Mouse (Mus musculus) adrenal gland, postnatal 10 days (tissue): Measurements from ENCODE around the gene Mon1a. TPM values are rescaled to one million over a fixed set of nuclear protein-coding genes. Genes with fewer than 3 reads are reported as not detected.

Experiments used
- DNase-seq: peaks from one replicate; pipeline ENCODE4 v3.0.0; 2021; ENCODE audit warnings: mixed read lengths
- total RNA-seq, 2 experiments: library from RNA; stranded (reverse); gene quantifications; 2 replicates each; pipeline ENCODE4 v1.2.3; 2021

The Mon1a gene
- total RNA-seq, 2 experiments from 2014 or later, result 11.1 to 13.1 TPM

DNA sequence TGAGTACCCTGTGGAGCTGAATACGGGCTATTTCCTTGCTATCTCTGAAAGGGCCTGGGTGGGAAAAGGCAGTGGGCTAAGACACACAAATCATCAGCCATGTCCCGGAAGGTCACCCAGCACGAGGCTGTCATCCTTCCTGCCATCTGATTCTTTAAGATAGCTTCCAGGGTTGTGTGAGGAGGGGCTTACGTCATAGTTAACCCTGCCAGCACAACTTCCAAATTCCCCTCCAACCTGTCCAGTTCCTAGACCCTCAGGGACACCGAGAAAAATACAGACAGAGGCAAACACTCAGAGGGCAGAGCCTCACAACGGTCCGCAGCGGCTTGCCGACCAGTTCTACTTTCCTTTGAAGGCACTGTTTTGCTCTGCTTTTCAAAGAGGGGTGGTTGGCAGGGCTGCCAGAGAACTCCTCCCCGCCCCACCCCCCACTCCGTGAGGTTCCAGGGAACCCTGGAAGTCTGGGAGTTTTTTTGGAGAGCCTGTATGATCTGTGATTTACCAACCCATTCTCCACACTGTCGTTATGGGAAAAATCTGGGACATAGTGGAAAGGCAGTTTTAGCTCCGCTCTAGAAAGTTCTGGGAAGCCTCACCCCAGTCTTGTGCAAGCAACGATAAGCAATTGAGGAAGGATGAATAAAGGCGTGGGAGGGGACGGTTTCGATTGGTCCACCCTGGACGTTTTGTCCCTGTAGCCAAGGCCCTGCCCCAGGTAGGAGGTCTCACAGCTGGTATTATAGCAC is 20.6 kb downstream of the Mon1a start:
- DNase-seq, result peak; percentile 52

DNA sequence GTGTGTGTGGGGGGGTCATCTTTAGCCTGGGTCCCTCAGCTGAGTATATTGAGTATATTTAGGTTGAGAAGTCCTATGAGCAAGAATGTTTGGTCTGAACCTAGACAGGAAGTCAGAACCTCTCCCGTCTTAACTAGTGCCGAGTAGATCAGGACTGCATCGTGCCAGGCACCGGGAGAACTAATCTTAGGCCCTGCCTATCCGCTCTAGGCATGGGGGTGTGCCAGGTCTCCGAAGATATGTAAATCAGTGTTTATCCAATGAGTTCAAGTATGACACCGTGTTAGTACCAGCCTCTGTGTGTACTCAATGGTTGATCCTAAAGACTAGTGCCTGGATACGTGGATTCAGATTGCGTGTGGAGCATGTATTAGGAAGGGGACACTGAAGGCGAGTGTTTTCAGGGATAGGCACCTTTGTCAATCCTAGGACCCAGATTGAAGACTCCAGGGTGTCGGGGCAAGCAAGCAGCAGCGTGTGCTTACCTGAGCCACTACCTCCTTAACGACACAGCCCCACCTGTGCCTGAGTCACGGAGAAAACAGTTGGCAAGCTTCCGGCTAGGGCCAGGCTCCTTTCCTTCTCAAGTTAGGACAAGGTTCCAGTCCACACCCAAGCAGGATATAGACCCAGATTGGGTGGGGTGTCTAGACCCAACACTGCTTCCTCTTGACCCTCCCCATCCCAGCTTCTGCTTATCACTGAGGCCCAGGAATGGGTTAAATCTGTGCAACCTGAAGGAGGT is 22.2 kb downstream of the Mon1a start:
- DNase-seq, result no peak

DNA sequence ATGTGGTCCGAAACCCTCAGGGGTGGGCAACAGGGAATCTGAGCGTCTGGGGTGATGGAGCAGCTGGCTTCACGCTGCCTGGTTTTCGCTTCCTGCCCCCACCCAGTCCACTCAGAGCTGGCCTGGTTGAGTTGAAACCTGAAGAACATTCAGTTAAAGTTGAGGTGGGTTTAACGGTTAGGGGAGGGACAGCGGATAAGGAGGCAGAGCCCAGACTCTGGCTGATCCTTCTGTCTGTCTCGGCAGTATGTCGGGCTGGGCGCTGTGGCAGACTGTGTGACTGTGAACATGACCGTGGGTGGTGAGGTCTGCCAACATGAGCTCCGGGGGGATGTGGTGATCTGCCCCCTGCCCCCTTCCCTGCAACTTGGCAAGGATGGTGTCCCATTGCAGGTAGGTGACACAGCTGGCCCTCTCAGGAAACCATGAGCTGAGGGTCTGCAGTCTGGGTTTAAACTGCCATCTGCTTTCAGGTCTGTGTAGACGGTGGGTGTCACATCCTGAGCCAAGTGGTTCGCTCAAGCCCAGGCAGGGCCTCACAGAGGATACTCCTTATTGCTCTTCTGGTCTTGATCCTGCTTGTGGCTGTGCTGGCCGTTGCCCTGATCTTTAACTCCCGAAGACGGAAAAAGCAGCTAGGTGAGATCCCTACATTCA is 26.9 kb downstream of the Mon1a start:
- no peak for DNase-seq

DNA sequence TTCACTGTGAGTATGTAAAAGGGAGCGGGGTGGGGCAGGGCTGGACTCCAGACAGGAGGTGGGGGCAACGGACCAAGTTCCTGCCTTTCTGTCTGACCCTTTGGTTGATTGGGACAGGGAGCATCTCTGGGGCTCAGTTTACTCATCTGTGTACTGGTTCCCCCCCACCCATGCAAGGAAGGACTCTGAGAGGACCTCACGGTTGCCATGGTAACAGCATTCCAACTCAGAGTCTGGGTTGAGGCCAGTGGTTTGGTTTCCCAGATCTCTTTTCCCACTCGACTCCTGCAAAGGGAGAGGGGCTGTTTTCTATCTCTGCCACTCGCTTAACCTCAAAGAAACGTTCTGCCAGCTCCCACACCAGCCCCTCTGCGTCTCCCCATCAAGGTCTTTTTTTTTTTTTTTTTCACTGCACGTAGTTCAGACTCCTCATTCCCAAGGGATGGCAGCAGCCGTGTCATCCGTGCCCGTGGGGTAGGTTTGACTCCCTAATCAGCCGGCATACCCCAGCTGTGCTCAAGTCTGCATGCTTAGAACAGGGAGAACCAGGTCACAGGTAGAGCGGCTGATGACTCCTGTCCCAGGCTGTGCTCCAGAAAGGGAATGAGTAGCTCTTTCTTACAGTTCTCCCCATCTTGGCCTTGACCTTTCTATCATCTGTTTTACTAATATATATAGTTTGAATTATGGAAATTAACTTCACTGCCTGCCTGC is 30.1 kb downstream of the Mon1a start:
- no peak for DNase-seq

DNA sequence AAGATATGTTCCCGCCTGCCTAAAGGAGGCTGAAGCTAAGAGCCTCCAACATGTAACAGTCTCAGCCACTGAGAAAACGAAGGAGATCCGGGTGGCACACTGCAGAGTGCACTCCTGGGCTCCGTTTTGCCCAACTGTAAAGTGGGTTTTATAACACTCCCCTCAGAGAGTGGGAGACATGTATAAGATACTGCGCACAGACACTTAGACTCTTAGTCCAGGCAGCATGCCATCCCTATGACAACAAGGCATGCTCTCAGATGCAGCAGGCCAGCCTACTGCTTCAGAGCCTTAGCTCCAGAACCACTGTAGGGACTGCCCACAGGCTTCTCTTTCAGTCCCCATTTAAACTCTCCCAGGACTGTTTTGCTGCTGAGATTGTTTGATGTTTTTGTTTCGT is 30.9 kb downstream of the Mon1a start:
- no peak for DNase-seq

DNA sequence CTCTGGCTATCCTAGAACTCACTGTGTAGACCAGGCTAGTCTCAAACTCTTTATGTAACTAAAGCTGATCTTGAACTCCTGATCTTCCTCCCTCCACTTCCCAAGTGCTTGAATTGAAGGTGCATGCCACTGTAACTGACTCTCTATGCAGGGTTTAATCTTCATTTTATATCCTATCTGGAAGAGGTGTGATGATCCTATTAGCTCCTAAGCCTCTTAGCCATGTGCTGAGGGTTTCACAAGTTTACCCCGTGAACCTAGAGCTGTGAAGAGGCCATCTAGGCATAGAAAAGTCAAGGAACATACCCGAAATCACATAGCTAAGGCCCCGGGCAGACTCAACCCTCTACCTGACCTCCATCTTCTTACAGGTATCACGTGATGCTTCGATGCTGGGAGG is 31.5 kb downstream of the Mon1a start:
- DNase-seq, result no peak

DNA sequence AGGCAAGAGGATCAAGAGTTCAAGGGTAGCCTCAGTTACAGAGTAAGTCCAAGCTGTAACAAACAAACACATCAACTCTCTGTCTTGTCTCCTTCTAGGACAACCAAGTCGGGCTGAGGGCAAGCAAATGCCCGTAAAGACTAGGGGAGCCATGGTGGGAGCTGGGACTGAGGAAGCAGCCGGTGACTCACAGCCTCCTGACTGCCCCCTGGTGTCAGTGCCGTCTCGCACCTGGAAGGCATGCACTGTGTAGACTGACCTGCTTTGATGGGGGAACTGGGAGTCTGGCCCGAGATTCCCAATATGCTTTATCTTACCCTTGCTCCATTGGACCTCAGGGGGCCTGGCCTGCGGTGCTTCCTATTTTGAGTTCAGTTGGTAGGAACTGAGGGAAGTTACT is 35.1 kb downstream of the Mon1a start:
- peak; percentile 65 for DNase-seq

DNA sequence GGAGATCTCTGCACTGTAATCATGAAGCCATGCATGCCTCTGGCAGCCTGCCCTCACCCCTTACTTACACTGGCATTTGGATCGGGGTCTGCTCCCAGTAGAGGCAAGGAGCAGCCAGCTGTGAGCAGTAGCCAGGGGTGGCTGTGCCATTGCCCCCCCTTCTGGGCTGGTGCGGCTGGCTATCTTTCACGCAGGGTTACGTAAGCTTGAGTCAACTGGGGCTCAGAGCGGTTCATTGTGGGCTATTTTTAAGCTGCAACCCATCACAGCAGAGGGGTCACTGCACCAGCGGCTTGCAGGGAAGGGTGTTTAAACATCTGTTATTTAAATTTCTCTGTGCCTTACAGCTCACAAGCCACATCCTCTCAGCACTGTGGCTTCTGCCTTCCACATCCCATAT is 36.0 kb downstream of the Mon1a start:
- DNase-seq, result peak; percentile 36

DNA sequence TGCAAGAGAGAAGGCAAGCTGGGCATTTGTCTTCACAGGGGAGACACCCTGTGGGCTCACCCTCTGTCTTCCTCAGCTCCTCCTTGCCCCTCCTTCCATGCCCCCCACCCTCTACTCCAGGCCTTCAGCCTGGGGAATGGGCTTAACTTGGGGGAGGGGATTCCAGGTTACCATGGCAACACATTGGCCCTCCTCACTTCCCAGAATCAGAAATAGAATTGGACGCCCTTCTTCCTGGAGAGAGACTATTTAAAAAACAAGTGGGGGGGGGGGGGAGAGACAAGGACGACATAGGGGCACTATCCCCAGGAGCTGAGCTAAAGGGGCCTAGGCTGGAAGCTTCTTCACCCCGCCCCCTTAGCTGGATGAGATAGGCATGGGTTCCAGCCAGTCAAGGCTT is 37.3 kb downstream of the Mon1a start:
- no peak for DNase-seq

DNA sequence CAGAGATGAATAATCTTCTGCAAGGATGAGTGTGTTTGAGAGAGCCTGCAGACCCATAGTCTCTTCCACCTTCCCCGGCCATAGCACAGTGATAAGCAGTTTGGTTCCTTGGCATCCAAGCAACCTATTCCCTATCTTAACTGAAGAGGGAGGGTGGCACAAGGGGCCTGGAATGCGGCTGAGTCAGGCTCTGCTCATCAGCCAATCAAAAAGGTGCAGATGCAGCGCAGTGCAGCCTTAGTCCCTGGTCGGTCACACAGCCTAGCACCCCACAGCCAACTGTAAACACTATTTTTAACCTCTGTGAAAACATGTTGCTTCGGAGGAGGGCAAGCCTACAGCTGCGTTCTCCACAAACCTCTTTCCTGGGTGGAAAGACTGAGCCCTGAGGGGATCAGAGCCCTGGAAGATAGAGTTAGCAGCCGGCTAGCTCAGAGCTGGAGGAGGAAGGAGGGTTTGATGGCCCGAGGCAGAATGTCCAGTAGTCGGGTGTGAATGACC is 39.0 kb downstream of the Mon1a start:
- DNase-seq, result no peak

DNA sequence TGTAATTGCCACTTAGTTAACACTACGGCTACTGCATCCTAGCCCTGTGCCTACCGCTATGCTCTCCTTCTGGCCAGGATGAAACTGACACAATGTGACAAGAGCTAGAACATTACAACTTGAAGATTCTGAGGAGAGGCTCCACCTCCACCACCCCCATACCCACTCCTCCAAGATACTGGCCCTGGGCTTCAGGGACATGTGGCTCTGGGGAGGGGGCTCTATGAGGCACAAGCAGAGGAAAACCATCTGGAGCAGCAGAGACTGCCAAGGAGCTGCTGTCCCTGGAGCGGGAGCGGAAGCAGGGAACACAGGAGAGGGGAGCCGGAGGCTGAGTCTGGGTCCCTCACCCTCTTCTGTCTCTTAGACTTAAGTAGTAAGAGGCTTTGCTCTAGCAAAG is 39.8 kb downstream of the Mon1a start:
- DNase-seq, result no peak

DNA sequence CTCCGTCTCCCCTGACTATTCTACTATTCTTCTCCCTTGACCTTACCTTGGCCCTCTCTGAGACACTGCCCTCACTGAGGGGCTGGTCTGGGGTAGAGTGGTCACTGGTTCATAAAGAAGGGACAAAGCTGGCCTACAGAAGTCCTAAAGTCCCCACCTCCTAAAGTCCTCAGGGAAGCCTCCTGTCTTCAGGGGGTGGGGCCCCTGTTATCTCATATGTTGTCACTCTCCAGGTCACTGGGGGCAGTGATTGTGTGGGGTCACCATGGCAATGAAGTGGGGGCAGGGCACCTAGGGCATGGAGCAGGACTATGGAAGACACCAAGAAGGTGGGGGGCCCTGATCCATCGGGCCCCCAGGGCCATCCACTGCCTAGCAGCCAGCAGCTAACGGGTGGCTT is 40.2 kb downstream of the Mon1a start, which contains the start of gene Actl11:
TSS of gene Actl11 (plus strand) at position 301 of the 400 bp plus-strand sequence.
- no peak for DNase-seq

DNA sequence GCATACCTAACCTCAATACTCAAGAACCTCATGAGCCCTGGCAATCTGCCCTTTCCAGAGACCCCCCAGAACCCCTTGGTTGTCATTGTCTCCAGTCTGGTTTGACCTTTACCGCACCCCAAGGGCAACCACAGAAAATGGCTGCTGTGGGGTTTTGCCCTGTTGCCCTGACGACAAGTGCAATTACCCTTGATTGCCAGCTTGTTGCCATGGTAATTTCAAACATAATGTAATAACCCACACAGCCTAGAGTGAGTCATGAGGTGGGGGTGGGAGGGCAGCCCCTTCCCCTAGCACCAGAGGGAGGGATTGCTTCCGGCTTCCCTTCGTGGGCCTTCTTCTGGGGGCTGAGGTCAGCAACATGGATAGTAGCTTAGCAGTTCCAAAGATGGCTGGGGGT is 44.3 kb downstream of the Mon1a start:
- no peak for DNase-seq

DNA sequence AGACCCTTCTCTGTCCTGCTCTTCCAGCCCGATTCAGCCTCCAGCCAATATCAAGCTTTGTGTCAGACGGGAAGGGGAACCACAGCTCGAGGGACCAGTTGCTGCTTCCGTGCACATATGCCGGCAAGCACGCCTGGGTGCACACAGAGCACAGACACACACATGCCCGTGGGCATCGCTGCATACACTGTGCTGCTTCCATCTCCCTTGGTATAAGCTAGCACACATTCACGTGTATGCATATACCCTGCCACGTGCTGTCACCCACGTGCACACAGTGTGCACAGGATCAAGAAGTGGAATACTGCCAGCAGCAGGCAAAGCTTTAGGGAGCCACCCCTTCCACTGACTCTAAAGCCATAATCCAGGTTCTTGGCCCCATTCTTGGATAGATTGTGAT is 46.2 kb downstream of the Mon1a start:
- no peak for DNase-seq

DNA sequence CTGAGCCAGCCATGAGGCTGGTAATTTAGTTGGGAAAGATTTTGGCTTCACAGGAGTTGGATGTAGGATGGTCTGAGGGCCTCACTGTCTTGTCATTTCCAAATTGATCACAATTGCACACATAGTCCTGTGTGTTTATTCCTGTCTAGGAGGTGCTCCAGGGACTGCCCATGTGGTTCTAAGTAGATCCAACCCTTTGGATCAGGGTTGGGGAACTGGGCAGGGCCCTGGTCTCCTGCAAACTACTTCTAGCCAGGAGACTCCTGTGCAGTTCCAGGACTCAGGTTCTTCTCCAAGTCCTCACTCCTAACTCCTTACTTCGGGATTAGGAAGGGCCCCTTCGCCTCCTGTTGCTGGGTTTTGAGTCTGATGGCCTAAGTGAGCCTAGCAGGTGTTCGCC is 47.4 kb downstream of the Mon1a start, which contains the start of gene Camkv:
TSS of gene Camkv (plus strand) at position 301 of the 400 bp plus-strand sequence.
- no peak for DNase-seq

DNA sequence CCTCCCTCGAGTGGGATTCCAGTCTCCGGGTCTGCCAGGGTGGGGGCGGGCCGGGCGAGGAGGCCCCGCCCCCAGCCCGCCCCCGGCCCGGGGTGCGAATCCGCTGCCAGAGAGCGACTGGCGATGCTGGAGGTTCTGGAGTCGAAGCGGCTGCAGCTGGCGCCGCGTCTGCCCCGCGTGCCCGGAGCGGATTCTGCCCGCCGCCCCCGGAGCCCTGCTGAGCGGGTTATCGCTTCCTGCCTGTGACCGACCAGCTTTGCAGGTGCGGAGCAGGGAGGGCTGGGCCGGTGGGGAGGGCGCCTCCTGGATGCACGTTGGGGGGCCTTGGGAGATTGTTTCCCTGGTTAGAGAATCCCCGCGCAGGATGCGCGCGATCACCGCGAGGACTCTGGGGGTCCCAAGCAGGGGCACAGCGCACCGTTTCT is 47.9 kb downstream of the Mon1a start:
- DNase-seq, result peak; percentile 49

DNA sequence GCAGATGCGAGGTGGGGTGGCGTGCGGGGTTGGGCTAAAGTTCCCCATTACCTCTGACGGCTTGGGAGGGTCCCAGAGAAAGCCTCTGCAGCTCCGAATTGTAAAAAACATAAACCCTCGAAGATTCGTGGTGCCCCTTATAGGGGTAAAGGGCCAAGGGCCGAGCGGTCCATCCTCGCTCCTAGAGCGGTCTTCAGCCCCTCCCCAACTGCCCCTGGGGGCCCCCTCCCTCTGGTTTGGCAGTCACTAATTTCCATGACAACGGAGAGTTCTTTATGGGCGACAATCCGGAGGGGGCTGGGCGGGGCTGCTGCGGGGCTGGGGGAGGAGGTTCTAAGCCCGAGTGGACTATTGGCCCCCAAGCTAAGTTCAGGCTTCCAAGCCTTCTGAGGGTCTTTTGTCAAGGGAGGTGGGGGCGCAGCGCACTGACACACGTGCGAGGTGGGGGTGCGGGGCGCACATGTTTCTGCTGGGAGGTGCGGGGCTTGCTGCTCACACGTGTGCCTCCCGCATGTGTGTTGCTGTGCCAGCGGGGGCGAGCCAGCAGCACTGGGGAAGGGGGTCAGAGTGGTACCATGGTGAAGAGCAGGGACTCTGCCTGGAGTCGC is 48.4 kb downstream of the Mon1a start:
- DNase-seq, result no peak

DNA sequence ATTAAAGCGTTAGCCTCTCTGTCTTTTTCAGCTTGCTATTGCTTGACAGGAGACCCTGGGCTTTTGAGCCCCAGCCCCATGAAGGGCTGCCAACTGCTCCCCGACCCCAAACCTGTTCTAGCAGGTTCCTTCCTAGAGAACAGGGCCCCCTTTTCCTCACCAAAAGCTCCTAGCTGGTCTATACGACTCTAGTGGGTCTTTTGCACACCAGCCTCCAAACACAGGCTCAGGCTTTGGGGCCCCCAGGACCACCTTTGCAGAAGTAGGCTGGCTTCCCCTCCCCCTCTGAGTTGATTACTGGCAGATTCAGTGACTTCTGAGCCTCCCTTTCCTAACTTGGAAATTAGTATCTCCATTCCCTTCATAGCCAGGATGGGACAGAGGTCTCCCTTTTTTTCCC is 48.9 kb downstream of the Mon1a start:
- no peak for DNase-seq

DNA sequence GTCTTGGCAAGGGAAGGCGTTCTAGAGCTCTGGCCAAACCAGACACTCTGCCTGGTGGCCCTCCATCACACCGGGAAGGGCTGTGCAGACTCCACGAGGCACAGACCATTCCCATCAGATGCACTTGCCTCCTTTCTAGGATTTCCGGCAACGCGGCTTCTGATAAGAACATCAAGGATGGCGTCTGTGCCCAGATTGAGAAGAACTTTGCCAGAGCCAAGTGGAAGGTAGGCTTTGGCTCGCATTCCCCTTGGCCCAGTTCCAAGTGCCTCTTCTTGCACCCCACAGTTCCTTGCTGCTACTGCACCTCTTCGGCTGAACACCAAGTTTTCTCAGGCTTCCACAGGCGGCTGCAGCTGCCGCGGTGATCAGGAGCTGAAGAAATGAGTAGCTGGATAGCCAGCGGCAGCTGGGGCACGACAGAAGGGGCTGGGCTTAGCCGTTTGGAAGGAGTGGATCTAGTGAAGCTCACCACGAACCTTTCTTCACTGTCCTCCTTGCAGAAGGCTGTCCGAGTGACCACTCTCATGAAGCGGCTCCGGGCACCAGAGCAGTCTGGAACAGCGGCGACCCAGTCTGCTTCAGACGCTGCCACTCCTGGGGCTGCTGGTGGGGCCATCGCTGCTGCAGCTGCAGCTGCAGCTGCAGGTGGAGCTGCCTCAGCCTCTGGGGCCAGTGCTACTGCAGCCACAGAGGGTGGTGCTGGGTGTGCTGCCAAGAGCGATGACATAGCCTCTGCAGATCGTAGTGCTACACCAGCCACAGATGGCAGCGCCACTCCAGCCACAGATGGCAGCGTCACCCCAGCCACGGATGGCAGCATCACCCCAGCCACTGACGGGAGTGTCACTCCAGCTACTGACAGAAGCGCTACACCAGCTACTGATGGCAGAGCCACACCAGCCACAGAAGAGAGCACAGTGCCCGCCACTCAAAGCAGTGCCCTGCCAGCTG is 59.6 kb downstream of the Mon1a start:
- no peak for DNase-seq

DNA sequence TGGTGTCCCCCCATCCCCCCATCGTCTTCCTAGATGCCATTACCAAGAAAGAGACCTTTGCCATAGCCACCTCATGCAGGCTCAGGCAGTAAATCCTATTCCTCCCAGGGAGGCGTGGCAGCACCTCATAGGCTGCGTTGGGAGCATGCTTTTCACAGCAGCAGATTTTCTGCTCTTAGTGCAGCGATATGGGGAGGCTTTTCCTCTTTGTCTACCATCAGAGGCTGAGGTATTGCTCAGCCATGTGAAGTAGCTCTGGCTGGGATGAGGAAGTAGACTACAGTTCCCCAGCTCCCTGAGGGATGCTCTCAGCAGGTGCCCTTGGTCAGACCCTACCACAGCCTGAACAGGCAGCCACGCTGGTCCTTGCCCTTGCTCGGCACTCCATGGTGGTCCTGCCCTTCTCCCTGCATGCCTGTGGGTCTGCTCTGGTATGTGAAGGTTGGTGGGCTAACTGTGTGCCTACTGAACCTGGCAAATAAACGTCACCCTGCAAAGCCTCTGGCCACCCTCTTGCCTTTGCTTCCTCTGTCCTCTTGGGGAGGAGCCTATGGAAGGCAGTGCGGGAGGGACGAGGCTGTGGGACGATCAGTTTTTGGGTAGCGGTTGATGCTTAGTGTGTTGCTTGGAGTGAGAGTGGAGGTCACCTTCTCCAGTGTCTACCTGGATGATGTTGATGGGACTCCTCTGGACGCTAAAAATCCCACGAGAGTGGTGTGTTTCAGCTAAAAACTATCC is 61.4 kb downstream of the Mon1a start:
- DNase-seq, result no peak
